Mouse (Mus musculus): ENCODE measurements at regions not wholly inside any gene's neighbourhood (a gene's known extent, or its start where the extent isn't known, plus 50 kb on each side); places are given as distances from the start of the nearest gene placed in this dataset.

DNA sequence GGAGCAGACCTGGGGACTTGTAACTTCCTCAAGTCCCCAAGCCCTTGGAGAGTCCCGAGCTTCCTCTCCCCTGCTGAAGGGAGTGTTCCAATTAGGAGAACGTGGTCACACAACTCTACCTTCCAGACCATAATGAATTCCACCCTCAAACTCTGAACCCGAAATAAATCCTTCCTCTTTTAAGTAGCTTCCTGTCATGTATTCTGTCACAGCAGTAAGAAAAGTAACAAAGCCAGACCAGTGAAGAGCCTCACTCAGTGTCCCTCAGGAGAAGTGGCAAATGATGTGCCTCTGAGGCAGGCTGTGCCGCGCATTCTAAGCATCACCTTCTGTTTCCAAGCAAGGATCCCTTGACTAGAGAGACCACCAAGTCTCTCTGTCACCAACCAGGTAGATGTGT is 134.4 kb upstream of the Slc35f3 start:
- Histone ChIP-seq H3K9ac (no peak overlapping the region), H3K36me3 (ENCODE audit: poor library complexity, severe bottlenecking) (no peaks in the 10 kb centered on the region), H3K27ac (no peak overlapping the region), H3K4me3 (no peak overlapping the region), H3K4me2 (no peak overlapping the region), H3K4me1 (no peaks in the 10 kb centered on the region), H3K27me3 (no peaks in the 10 kb centered on the region), H3K9me3 (replicated peaks) (0 out of 2 replicates have a peak, but pooled peaks cover 5% of the 10 kb centered on the region)
- no peak for ATAC-seq
- 74% methylated on average over 5 of the region's 5 CpGs for WGBS

DNA sequence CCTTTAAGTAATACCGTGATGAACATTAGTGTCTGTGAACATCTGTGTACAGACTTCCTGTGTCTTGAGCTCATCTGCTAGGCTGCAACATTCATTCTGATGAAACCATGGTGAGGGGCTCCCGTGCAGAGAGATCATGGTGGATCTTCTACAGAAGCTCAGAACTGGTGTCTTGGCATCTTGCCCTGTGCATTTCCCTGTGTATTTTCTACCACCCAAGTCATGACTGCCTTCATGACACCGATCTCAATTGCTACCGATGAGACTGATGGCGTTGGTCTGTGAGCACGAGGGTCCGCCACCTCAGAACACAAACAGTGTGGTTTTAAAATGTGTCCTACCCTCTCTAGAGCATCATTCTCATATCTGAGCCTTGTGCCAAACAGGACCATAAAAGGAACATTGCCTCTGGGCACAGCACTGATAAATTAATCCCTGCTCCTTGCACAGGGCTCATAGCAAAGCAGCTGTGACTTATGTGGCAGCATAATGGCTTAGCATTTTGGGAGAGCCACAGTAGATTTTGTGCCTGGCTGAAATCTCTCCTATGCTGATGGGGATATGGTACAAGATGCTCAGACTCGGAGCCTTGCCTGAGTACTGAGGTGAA is 132.8 kb upstream of the Slc35f3 start:
- no peak overlapping the region for H3K4me2 ChIP-seq
- H3K4me1 ChIP-seq: no peaks in the 10 kb centered on the region
- no peak overlapping the region for H3K4me3 ChIP-seq
- WGBS: 87% methylated on average over 8 of the region's 8 CpGs
- no peaks in the 10 kb centered on the region for H3K27me3 ChIP-seq
- H3K9me3 ChIP-seq (replicated peaks): 0 out of 2 replicates have a peak, but pooled peaks cover 5% of the 10 kb centered on the region
- ATAC-seq: no peak
- no peak overlapping the region for H3K9ac ChIP-seq
- no peaks in the 10 kb centered on the region for H3K36me3 ChIP-seq (ENCODE audit: poor library complexity, severe bottlenecking)
- H3K27ac ChIP-seq: no peak overlapping the region

DNA sequence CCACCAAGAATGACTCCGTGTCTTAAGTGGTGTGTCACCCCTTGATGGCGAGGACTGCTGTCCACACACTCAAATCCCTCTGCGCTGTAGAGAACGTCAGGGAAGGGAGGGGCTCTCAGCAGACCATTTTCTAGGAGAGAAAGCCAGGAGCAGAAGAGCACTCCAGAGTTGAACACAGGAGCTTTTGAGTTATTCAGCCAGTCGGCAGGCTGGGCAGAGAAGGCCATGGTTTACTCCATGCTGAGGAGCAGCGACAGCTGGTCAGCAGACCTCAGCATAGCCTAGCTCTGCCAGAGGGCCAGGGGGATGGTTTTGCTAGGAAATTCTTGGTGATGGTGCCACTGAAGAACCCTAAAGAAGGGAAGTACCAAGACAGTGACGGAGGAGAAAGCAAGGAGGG is 132.0 kb upstream of the Slc35f3 start:
- H3K36me3 ChIP-seq (ENCODE audit: poor library complexity, severe bottlenecking): no peaks in the 10 kb centered on the region
- H3K27ac ChIP-seq: no peak overlapping the region
- no peak overlapping the region for H3K4me3 ChIP-seq
- H3K9me3 ChIP-seq (replicated peaks): 0 out of 2 replicates have a peak, but pooled peaks cover 5% of the 10 kb centered on the region
- ATAC-seq: no peak
- no peaks in the 10 kb centered on the region for H3K27me3 ChIP-seq
- H3K4me1 ChIP-seq: no peaks in the 10 kb centered on the region
- H3K4me2 ChIP-seq: no peak overlapping the region
- H3K9ac ChIP-seq: no peak overlapping the region
- 70% methylated on average over 7 of the region's 7 CpGs for WGBS

DNA sequence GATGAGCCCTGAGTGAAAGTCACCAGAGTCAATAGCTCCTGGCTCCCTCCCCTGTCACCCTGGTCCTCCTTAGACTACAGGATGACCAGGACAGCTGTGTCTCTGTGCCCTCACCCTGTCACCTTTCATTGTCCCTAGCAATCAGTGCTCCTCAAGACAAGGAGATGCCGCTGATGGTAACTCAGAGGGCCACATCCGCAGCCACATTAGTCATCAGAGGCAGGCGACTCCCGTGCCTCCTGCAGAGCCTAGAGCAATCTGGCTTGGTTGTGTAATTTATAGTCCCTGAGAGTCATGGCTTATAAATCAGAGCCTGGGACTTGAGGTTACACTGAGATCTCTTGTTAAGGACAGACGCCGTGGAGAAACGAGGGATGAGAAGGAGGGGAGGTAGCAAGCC is 123.9 kb upstream of the Slc35f3 start:
- Histone ChIP-seq H3K4me1 (no peaks in the 10 kb centered on the region), H3K4me3 (no peak overlapping the region), H3K9ac (no peak overlapping the region), H3K27me3 (no peaks in the 10 kb centered on the region), H3K27ac (no peak overlapping the region), H3K4me2 (no peak overlapping the region), H3K36me3 (ENCODE audit: poor library complexity, severe bottlenecking) (no peaks in the 10 kb centered on the region), H3K9me3 (replicated peaks) (no peaks in the 10 kb centered on the region)
- 85% methylated on average over 7 of the region's 7 CpGs for WGBS
- no peak for ATAC-seq

- no peak for ATAC-seq
- Histone ChIP-seq H3K4me3 (no peak overlapping the region), H3K9ac (no peak overlapping the region), H3K36me3 (ENCODE audit: poor library complexity, severe bottlenecking) (no peaks in the 10 kb centered on the region), H3K27ac (no peak overlapping the region), H3K27me3 (no peaks in the 10 kb centered on the region), H3K4me2 (no peak overlapping the region), H3K9me3 (replicated peaks) (no peaks in the 10 kb centered on the region), H3K4me1 (no peaks in the 10 kb centered on the region)
- WGBS: 93% methylated on average over 7 of the region's 7 CpGs
Measured at GRCm38 (mm10) chr8:126176305-126176704, 122.1 kb upstream of the Slc35f3 start.

- Histone ChIP-seq H3K27ac (no peak overlapping the region), H3K9ac (no peak overlapping the region), H3K4me2 (no peak overlapping the region), H3K36me3 (ENCODE audit: poor library complexity, severe bottlenecking) (no peaks in the 10 kb centered on the region), H3K9me3 (replicated peaks) (no peaks in the 10 kb centered on the region), H3K27me3 (no peaks in the 10 kb centered on the region), H3K4me3 (no peak overlapping the region), H3K4me1 (no peaks in the 10 kb centered on the region)
- no peak for ATAC-seq
- WGBS: 89% methylated on average over 10 of the region's 10 CpGs
Measured at GRCm38 (mm10) chr8:126177855-126178254, 120.5 kb upstream of the Slc35f3 start.

DNA sequence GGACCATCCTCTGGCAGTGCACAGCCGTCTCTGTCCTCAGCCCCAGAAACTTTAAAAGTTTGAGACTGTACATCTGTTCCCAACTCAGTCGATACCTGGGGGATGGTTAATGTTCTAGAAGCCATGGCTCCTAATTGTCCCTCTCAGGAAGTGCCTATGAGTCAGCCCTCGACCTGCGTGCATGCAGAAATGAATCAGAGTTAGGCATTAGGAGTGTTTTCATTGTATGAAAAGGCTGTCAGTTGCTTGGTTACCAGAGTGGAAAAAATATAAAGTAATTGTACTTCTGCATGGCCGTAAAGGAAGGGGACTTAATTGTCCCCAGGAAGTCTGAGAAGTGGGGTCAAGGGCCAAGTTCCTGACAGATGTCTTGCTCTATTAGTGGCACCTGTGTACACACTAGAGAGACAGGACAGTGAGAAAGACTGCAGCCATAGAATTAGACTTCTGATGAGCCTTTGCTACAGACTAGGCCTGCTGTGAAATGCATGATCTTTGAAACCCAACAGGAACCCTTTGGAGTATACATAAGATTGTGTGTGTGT is 109.5 kb upstream of the Slc35f3 start:
- Histone ChIP-seq H3K9me3 (replicated peaks) (no peaks in the 10 kb centered on the region), H3K27me3 (no peaks in the 10 kb centered on the region), H3K4me3 (no peak overlapping the region), H3K4me1 (no peaks in the 10 kb centered on the region), H3K9ac (no peak overlapping the region), H3K4me2 (no peak overlapping the region), H3K36me3 (ENCODE audit: poor library complexity, severe bottlenecking) (no peaks in the 10 kb centered on the region), H3K27ac (no peak overlapping the region)
- no peak for ATAC-seq
- WGBS: 44% methylated on average over 5 of the region's 5 CpGs

- Histone ChIP-seq H3K9ac (no peak overlapping the region), H3K27ac (no peak overlapping the region), H3K36me3 (ENCODE audit: poor library complexity, severe bottlenecking) (no peaks in the 10 kb centered on the region), H3K27me3 (no peaks in the 10 kb centered on the region), H3K4me1 (no peaks in the 10 kb centered on the region), H3K4me3 (no peak overlapping the region), H3K4me2 (no peak overlapping the region), H3K9me3 (replicated peaks) (no peaks in the 10 kb centered on the region)
- ATAC-seq: no peak
- 77% methylated on average over 2 of the region's 2 CpGs for WGBS
Measured at GRCm38 (mm10) chr8:126195616-126196015, 102.7 kb upstream of the Slc35f3 start.

DNA sequence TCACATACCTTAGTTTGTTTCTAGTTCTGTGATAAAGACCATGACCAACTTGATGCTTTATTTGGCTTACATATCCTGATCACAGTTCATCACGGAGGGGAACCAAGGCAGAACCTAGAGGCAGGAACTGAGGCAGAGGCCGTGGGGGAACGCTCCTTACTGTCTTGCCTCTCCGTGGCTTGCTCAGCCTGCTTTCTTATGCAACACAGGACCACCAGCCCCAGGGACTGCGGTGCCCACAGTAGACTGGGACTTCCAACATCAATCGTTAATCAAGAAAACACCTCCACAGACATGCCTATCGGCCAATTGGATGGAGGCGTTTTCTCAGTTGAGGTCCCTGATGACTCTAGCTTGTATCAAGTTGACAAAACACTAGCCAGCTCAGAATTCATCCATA is 87.8 kb upstream of the Slc35f3 start:
- H3K36me3 ChIP-seq (ENCODE audit: poor library complexity, severe bottlenecking): no peaks in the 10 kb centered on the region
- H3K27me3 ChIP-seq: no peaks in the 10 kb centered on the region
- ATAC-seq: no peak
- no peak overlapping the region for H3K27ac ChIP-seq
- 90% methylated on average over 8 of the region's 8 CpGs for WGBS
- H3K4me1 ChIP-seq: no peaks in the 10 kb centered on the region
- no peak overlapping the region for H3K4me2 ChIP-seq
- no peaks in the 10 kb centered on the region for H3K9me3 ChIP-seq (replicated peaks)
- H3K9ac ChIP-seq: no peak overlapping the region
- no peak overlapping the region for H3K4me3 ChIP-seq

DNA sequence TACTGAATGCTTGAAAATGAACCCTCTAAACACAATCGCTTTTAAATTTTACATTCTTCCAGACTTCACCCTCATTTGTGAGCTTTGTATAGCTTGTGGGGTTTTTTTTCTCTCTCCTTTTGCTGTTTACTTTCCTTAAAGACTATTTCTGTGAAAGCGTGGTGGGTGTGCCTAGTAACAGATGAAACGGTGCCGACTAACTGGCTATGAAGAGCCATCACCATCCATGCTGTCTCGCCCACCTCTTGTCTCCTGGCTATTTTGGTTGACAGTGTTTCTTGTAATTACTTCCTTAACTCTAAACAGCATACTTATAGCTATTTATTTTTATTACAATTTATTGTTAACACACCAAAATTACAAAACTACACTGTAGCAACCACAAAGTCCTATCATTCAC is 85.6 kb upstream of the Slc35f3 start:
- no peaks in the 10 kb centered on the region for H3K4me1 ChIP-seq

GRCm38 (mm10) chr8:126214571-126214970 is 83.8 kb upstream of the Slc35f3 start:
- H3K36me3 ChIP-seq (ENCODE audit: poor library complexity, severe bottlenecking): no peaks in the 10 kb centered on the region
- no peak overlapping the region for H3K9ac ChIP-seq
- no peak overlapping the region for H3K27ac ChIP-seq
- no peak overlapping the region for H3K4me3 ChIP-seq
- ATAC-seq: no peak
- H3K4me2 ChIP-seq: no peak overlapping the region
- WGBS: 21% methylated on average over 1 of the region's 1 CpGs
- no peaks in the 10 kb centered on the region for H3K4me1 ChIP-seq
- no peaks in the 10 kb centered on the region for H3K9me3 ChIP-seq (replicated peaks)
- no peaks in the 10 kb centered on the region for H3K27me3 ChIP-seq

More for the DNA sequence above, 85.6 kb upstream of the Slc35f3 start:
- H3K4me2 ChIP-seq: no peak overlapping the region
- H3K27me3 ChIP-seq: no peaks in the 10 kb centered on the region
- H3K27ac ChIP-seq: no peak overlapping the region
- no peak overlapping the region for H3K9ac ChIP-seq
- H3K36me3 ChIP-seq (ENCODE audit: poor library complexity, severe bottlenecking): no peaks in the 10 kb centered on the region
- no peak for ATAC-seq
- H3K9me3 ChIP-seq (replicated peaks): no peaks in the 10 kb centered on the region
- WGBS: 87% methylated on average over 5 of the region's 5 CpGs
- no peak overlapping the region for H3K4me3 ChIP-seq

GRCm38 (mm10) chr8:126216391-126216790 is 82.0 kb upstream of the Slc35f3 start:
- ATAC-seq: no peak
- Histone ChIP-seq H3K9ac (no peak overlapping the region), H3K4me1 (no peaks in the 10 kb centered on the region), H3K27me3 (no peaks in the 10 kb centered on the region), H3K36me3 (ENCODE audit: poor library complexity, severe bottlenecking) (no peaks in the 10 kb centered on the region), H3K9me3 (replicated peaks) (no peaks in the 10 kb centered on the region), H3K4me2 (no peak overlapping the region), H3K27ac (no peak overlapping the region), H3K4me3 (no peak overlapping the region)
- WGBS: 78% methylated on average over 5 of the region's 5 CpGs

DNA sequence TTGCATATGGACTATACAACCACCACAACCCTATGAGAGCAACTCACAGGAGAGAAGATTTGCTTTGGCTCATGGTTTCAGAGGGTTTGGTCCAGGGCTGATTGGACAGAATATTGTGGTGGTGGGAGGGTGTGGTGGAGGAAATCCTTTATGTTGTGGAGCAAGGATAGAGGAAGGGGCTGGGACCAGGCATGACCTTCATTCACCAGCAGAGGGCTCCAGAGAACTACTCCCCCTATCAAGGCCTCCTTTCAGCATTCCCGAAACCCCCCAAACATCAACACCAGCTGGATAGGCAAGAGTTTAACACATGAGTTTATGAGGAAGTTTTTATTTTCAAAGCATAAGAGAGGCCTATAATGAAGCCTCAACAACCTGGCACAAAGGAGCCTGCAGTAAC is 76.7 kb upstream of the Slc35f3 start:
- H3K27ac ChIP-seq: no peak overlapping the region
- H3K27me3 ChIP-seq: no peaks in the 10 kb centered on the region
- no peak overlapping the region for H3K9ac ChIP-seq
- no peaks in the 10 kb centered on the region for H3K9me3 ChIP-seq (replicated peaks)
- no peak overlapping the region for H3K4me3 ChIP-seq
- no peak overlapping the region for H3K4me2 ChIP-seq
- 55% methylated on average over 1 of the region's 1 CpGs for WGBS
- no peaks in the 10 kb centered on the region for H3K36me3 ChIP-seq (ENCODE audit: poor library complexity, severe bottlenecking)
- ATAC-seq: no peak
- H3K4me1 ChIP-seq: no peaks in the 10 kb centered on the region
